Mouse (Mus musculus): ENCODE data around the gene Tmem87a. TPM values are rescaled to one million over a fixed set of nuclear protein-coding genes. Genes with fewer than 3 reads are reported as not detected.

Tmem87a gene
- polyA plus RNA-seq, 1 experiment from 2014 or later, result 10.8 TPM

- no peaks in the 10 kb centered on the region for H3K9me3 ChIP-seq (replicated peaks)
- no peaks in the 10 kb centered on the region for H3K4me1 ChIP-seq
- H3K9ac ChIP-seq, result no peak overlapping the region
- no peaks in the 10 kb centered on the region for H3K27me3 ChIP-seq
- WGBS, result 66% methylated on average over 3 of the region's 3 CpGs
- H3K27ac ChIP-seq (replicated peaks), result no peak overlapping the region
- no peak overlapping the region for H3K4me2 ChIP-seq (replicated peaks)
- no peak for ATAC-seq (ENCODE audit: insufficient number of reproducible peaks, low FRiP score, low TSS enrichment, low read depth)
- H3K36me3 ChIP-seq, result peaks cover 63% of the 10 kb centered on the region
- no peak overlapping the region for H3K4me3 ChIP-seq (replicated peaks)
Measured at GRCm38 (mm10) chr2:120366501-120366900, 37.4 kb downstream of the Tmem87a start.

DNA sequence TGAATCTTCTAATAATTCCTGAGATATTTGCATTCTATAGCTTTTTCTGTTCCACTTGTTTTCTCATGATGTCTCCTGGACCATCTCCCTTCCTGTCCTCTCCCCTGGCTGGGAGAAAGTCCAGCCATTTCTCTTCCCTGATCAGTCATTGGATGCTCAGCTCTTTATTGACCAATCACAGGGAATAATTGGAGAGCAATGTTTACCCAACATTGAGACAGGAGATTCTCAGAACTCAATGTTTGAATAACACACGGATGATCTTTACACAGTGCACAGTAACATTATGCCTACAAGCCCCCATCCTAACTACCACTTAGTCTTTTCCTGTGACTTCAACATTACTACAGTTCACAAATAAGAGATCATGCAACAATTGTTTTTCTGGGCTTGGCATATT is 43.5 kb downstream of the Tmem87a start:
- no peak for ATAC-seq (ENCODE audit: insufficient number of reproducible peaks, low FRiP score, low TSS enrichment, low read depth)
- H3K4me3 ChIP-seq (replicated peaks), result no peak overlapping the region
- H3K4me1 ChIP-seq, result no peaks in the 10 kb centered on the region
- H3K4me2 ChIP-seq (replicated peaks), result no peak overlapping the region
- WGBS, result 85% methylated on average over 1 of the region's 1 CpGs
- H3K27me3 ChIP-seq, result no peaks in the 10 kb centered on the region
- peaks cover 69% of the 10 kb centered on the region for H3K36me3 ChIP-seq
- no peaks in the 10 kb centered on the region for H3K9me3 ChIP-seq (replicated peaks)
- H3K27ac ChIP-seq (replicated peaks), result no peak overlapping the region
- H3K9ac ChIP-seq, result no peak overlapping the region

GRCm38 (mm10) chr2:120352682-120353646 is 50.9 kb downstream of the Tmem87a start, which contains the start of gene Vps39:
Gene Vps39, minus strand, starts transcription at chr2:120353137.
- no peaks in the 10 kb centered on the region for H3K27me3 ChIP-seq
- peaks cover 41% of the 10 kb centered on the region for H3K36me3 ChIP-seq
- H3K4me2 ChIP-seq (replicated peaks), result peak within 1 kb of the TSS; percentile 67
- H3K4me3 ChIP-seq (replicated peaks), result peak within 1 kb of the TSS; percentile 91
- peak within 1 kb of the TSS; percentile 74 for H3K27ac ChIP-seq (replicated peaks)
- no peaks in the 10 kb centered on the region for H3K9me3 ChIP-seq (replicated peaks)
- WGBS, result 10% methylated on average over 44 of the region's 44 CpGs
- H3K4me1 ChIP-seq, result peaks cover 13% of the 10 kb centered on the region; the same call in 1 of the 2 replicates
- H3K9ac ChIP-seq, result peak within 1 kb of the TSS; percentile 82
- peak; percentile 92 for ATAC-seq (ENCODE audit: insufficient number of reproducible peaks, low FRiP score, low TSS enrichment, low read depth)

GRCm38 (mm10) chr2:120351321-120351720 is 52.6 kb downstream of the Tmem87a start:
- no peak overlapping the region for H3K27ac ChIP-seq (replicated peaks)
- H3K36me3 ChIP-seq, result peaks cover 45% of the 10 kb centered on the region
- WGBS, result 89% methylated on average over 5 of the region's 5 CpGs
- no peak for ATAC-seq (ENCODE audit: insufficient number of reproducible peaks, low FRiP score, low TSS enrichment, low read depth)
- H3K27me3 ChIP-seq, result no peaks in the 10 kb centered on the region
- peaks cover 13% of the 10 kb centered on the region; the same call in 1 of the 2 replicates for H3K4me1 ChIP-seq
- H3K4me3 ChIP-seq (replicated peaks), result no peak overlapping the region
- no peaks in the 10 kb centered on the region for H3K9me3 ChIP-seq (replicated peaks)
- no peak overlapping the region for H3K4me2 ChIP-seq (replicated peaks)
- no peak overlapping the region for H3K9ac ChIP-seq

DNA sequence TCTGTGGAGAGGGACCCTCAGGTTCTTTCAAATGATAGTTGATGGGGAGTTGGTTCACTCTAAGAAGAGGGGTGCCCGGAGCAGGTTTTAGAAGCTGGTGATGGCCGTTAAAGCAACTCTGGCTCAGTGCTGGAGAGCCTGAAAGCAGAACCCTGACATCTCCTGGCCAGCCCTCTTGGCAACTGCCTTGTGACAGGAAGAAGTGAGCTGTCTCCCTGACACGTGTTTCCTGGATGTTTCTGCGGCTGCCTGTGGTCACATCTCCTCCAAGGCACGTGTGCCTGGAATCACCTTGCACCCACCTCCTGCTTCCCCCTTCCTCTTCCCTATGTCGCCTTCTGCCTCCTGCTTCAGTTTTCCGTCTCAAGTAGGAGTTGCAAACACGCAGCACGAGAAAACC is 55.8 kb downstream of the Tmem87a start:
- H3K9ac ChIP-seq, result no peak overlapping the region
- peaks cover 13% of the 10 kb centered on the region; the same call in 1 of the 2 replicates for H3K4me1 ChIP-seq
- H3K4me2 ChIP-seq (replicated peaks), result no peak overlapping the region
- 80% methylated on average over 9 of the region's 9 CpGs for WGBS
- peaks cover 56% of the 10 kb centered on the region for H3K36me3 ChIP-seq
- H3K9me3 ChIP-seq (replicated peaks), result no peaks in the 10 kb centered on the region
- no peak for ATAC-seq (ENCODE audit: insufficient number of reproducible peaks, low FRiP score, low TSS enrichment, low read depth)
- no peaks in the 10 kb centered on the region for H3K27me3 ChIP-seq
- no peak overlapping the region for H3K4me3 ChIP-seq (replicated peaks)
- H3K27ac ChIP-seq (replicated peaks), result no peak overlapping the region

DNA sequence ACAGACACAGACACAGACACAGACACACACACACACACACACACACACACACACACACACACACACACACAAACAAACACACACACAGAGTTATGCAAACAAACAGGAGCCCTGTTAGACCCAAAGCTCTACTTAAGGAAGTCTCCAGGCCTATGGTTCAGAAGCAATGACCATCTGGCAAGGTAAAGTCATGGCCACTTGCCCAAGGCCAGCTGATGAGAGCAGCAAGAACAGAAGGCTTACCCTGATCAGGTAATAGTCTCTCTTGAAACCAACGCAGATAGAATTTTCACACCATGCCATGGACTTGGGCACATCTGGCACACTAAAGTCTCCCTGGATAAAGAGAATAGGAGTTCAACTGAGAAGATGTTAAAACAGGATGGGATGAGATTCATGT is 62.2 kb downstream of the Tmem87a start:
- ATAC-seq (ENCODE audit: insufficient number of reproducible peaks, low FRiP score, low TSS enrichment, low read depth), result no peak
- no peak overlapping the region for H3K27ac ChIP-seq (replicated peaks)
- H3K4me2 ChIP-seq (replicated peaks), result no peak overlapping the region
- no peaks in the 10 kb centered on the region for H3K27me3 ChIP-seq
- H3K9ac ChIP-seq, result no peak overlapping the region
- no peaks in the 10 kb centered on the region for H3K4me1 ChIP-seq
- no peaks in the 10 kb centered on the region for H3K9me3 ChIP-seq (replicated peaks)
- WGBS, result 94% methylated on average over 1 of the region's 1 CpGs
- peaks cover 81% of the 10 kb centered on the region for H3K36me3 ChIP-seq
- no peak overlapping the region for H3K4me3 ChIP-seq (replicated peaks)

GRCm38 (mm10) chr2:120337886-120338285 is 66.0 kb downstream of the Tmem87a start:
- Histone ChIP-seq H3K9me3 (replicated peaks) (no peaks in the 10 kb centered on the region), H3K4me2 (replicated peaks) (no peak overlapping the region), H3K27ac (replicated peaks) (no peak overlapping the region), H3K4me3 (replicated peaks) (no peak overlapping the region), H3K27me3 (no peaks in the 10 kb centered on the region), H3K4me1 (no peaks in the 10 kb centered on the region), H3K9ac (no peak overlapping the region), H3K36me3 (peaks cover 70% of the 10 kb centered on the region)
- no peak for ATAC-seq (ENCODE audit: insufficient number of reproducible peaks, low FRiP score, low TSS enrichment, low read depth)
- WGBS, result 64% methylated on average over 2 of the region's 2 CpGs

DNA sequence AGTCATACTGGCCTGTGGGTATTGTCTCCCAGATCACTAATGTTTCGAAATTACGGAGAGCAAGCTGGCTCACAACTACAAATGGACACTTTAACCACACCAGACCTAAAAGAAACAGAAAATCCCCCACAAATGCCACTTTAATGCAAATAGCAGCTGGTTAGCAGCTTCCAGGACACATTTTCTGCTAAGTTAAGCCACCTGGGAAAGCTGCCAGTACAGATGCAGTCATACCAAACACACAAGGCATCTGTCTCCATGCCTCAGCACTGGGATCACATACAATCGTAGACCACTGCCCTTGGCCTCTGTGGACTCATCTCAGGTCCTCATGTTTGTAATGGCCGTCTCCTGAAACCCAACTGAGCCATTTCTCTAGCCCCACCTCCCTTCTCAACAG is 72.3 kb downstream of the Tmem87a start:
- H3K4me3 ChIP-seq (replicated peaks), result no peak overlapping the region
- no peaks in the 10 kb centered on the region for H3K27me3 ChIP-seq
- H3K4me2 ChIP-seq (replicated peaks), result no peak overlapping the region
- H3K27ac ChIP-seq (replicated peaks), result no peak overlapping the region
- WGBS, result 69% methylated on average over 4 of the region's 4 CpGs
- H3K36me3 ChIP-seq, result peaks cover 69% of the 10 kb centered on the region
- H3K9me3 ChIP-seq (replicated peaks), result no peaks in the 10 kb centered on the region
- ATAC-seq (ENCODE audit: insufficient number of reproducible peaks, low FRiP score, low TSS enrichment, low read depth), result no peak
- no peak overlapping the region for H3K9ac ChIP-seq
- no peaks in the 10 kb centered on the region for H3K4me1 ChIP-seq

DNA sequence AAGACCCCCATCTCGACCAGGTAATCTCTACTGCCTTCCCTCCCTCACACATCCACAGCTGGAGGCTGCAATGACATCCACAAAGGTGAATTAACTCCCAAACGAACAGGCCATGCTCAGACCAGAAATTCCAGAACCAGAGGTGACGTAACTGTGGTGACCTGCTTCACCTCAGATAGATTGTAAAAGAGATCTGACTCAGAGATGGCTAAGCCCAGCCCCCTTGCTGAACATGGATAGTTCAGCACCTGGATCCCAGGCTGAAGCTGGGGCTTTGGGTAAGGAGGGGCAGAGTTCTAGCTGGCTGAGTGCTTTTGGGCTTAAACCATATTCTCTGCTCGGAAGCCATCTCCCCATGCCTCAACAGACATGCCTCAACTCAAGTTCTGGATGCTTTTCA is 88.8 kb downstream of the Tmem87a start:
- no peaks in the 10 kb centered on the region for H3K9me3 ChIP-seq (replicated peaks)
- peaks cover 35% of the 10 kb centered on the region for H3K36me3 ChIP-seq
- 63% methylated on average over 4 of the region's 4 CpGs for WGBS
- no peak overlapping the region for H3K4me2 ChIP-seq (replicated peaks)
- no peak overlapping the region for H3K9ac ChIP-seq
- no peak overlapping the region for H3K4me3 ChIP-seq (replicated peaks)
- no peak overlapping the region for H3K27ac ChIP-seq (replicated peaks)
- H3K4me1 ChIP-seq, result no peaks in the 10 kb centered on the region
- ATAC-seq (ENCODE audit: insufficient number of reproducible peaks, low FRiP score, low TSS enrichment, low read depth), result no peak
- H3K27me3 ChIP-seq, result no peaks in the 10 kb centered on the region

- Histone ChIP-seq H3K9ac (no peak overlapping the region), H3K27me3 (no peaks in the 10 kb centered on the region), H3K27ac (replicated peaks) (0 out of 2 replicates have a peak overlapping the region, but pooled peaks have one; percentile 44), H3K4me3 (replicated peaks) (no peak overlapping the region), H3K9me3 (replicated peaks) (no peaks in the 10 kb centered on the region), H3K36me3 (peaks cover 34% of the 10 kb centered on the region), H3K4me1 (no peaks in the 10 kb centered on the region), H3K4me2 (replicated peaks) (no peak overlapping the region)
- no peak for ATAC-seq (ENCODE audit: insufficient number of reproducible peaks, low FRiP score, low TSS enrichment, low read depth)
- 85% methylated on average over 4 of the region's 4 CpGs for WGBS
Measured at GRCm38 (mm10) chr2:120314487-120314886, 89.4 kb downstream of the Tmem87a start.

GRCm38 (mm10) chr2:120313976-120314375 is 89.9 kb downstream of the Tmem87a start, which contains the start of gene Pla2g4f:
Gene Pla2g4f, minus strand, starts transcription at chr2:120314165.
- peak within 1 kb of the TSS; percentile 44 for H3K27ac ChIP-seq (replicated peaks)
- H3K9ac ChIP-seq, result no peak within 1 kb of the TSS
- H3K36me3 ChIP-seq, result peaks cover 29% of the 10 kb centered on the region
- no peaks in the 10 kb centered on the region for H3K9me3 ChIP-seq (replicated peaks)
- no peaks in the 10 kb centered on the region for H3K4me1 ChIP-seq
- 43% methylated on average over 3 of the region's 3 CpGs for WGBS
- peak; percentile 50; the same call in 1 of the 2 replicates for ATAC-seq (ENCODE audit: insufficient number of reproducible peaks, low FRiP score, low TSS enrichment, low read depth)
- no peak within 1 kb of the TSS for H3K4me2 ChIP-seq (replicated peaks)
- no peaks in the 10 kb centered on the region for H3K27me3 ChIP-seq
- H3K4me3 ChIP-seq (replicated peaks), result no peak within 1 kb of the TSS
